Mouse (Mus musculus): ENCODE data around the gene Cyp2w1.
A peak's percentile ranks its signal among the peaks of the same experiment; 100 is the strongest.

Gene Cyp2w1

GRCm38 (mm10) chr5:139364911-139365571 lies 12.6 kb downstream of the Cyp2w1 start:
- no peak for DNase-seq (ENCODE audit: low spot score in 2 of 2)

GRCm38 (mm10) chr5:139365827-139366226 lies 13.4 kb downstream of the Cyp2w1 start:
- no peak for DNase-seq (ENCODE audit: low spot score in 2 of 2)

GRCm38 (mm10) chr5:139366484-139366883 lies 14.1 kb downstream of the Cyp2w1 start:
- DNase-seq (ENCODE audit: low spot score in 2 of 2) = no peak

- peak; percentile 68 to 77 for DNase-seq (ENCODE audit: low spot score in 2 of 2)
Observed at GRCm38 (mm10) chr5:139367884-139368458, 15.6 kb downstream of the Cyp2w1 start.

- DNase-seq (ENCODE audit: low spot score in 2 of 2) = no peak
Observed at GRCm38 (mm10) chr5:139368638-139369320, 16.4 kb downstream of the Cyp2w1 start.

- no peak for DNase-seq (ENCODE audit: low spot score in 2 of 2)
Observed at GRCm38 (mm10) chr5:139370336-139370735, 17.9 kb downstream of the Cyp2w1 start.

- no peak for DNase-seq (ENCODE audit: low spot score in 2 of 2)
Observed at GRCm38 (mm10) chr5:139371118-139371517, 18.7 kb downstream of the Cyp2w1 start.

GRCm38 (mm10) chr5:139371631-139372401 lies 19.4 kb downstream of the Cyp2w1 start:
- peak; percentile 92 to 96 for DNase-seq (ENCODE audit: low spot score in 2 of 2)

- DNase-seq (ENCODE audit: low spot score in 2 of 2) = no peak
Observed at GRCm38 (mm10) chr5:139373126-139373525, 20.7 kb downstream of the Cyp2w1 start.

- no peak for DNase-seq (ENCODE audit: low spot score in 2 of 2)
Observed at GRCm38 (mm10) chr5:139373889-139374444, 21.6 kb downstream of the Cyp2w1 start.

GRCm38 (mm10) chr5:139374841-139375240 lies 22.4 kb downstream of the Cyp2w1 start:
- no peak for DNase-seq (ENCODE audit: low spot score in 2 of 2)

- peak; percentile 66 to 78 for DNase-seq (ENCODE audit: low spot score in 2 of 2)
Observed at GRCm38 (mm10) chr5:139377468-139378270, 25.3 kb downstream of the Cyp2w1 start, which contains the start of gene Gpr146. Gpr146 (plus strand) TSS chr5:139377697.

- no peak for DNase-seq (ENCODE audit: low spot score in 2 of 2)
Observed at GRCm38 (mm10) chr5:139378271-139378556, 25.8 kb downstream of the Cyp2w1 start.

GRCm38 (mm10) chr5:139378986-139379629 lies 26.7 kb downstream of the Cyp2w1 start:
- DNase-seq (ENCODE audit: low spot score in 2 of 2) = peak; percentile 52 to 78

- no peak for DNase-seq (ENCODE audit: low spot score in 2 of 2)
Observed at GRCm38 (mm10) chr5:139379771-139380384, 27.5 kb downstream of the Cyp2w1 start.

- peak; percentile 96 for DNase-seq (ENCODE audit: low spot score in 2 of 2)
Observed at GRCm38 (mm10) chr5:139380385-139381248, 28.2 kb downstream of the Cyp2w1 start.

GRCm38 (mm10) chr5:139381586-139382513 lies 29.4 kb downstream of the Cyp2w1 start:
- peak; percentile 76 to 81 for DNase-seq (ENCODE audit: low spot score in 2 of 2)

GRCm38 (mm10) chr5:139382760-139383159 lies 30.3 kb downstream of the Cyp2w1 start:
- DNase-seq (ENCODE audit: low spot score in 2 of 2) = peak; percentile 76 to 85

Measured in spleen, postnatal 4 days (tissue).